Mouse (Mus musculus) bone marrow, adult 2 months (tissue): ENCODE data around the gene Prelid1.

ENCODE experiments used
- CTCF ChIP-seq: fragments of 200-500 bp; IDR thresholded peaks from 2 replicates; pipeline ENCODE4 v1.5.1; 2011; ENCODE audit warnings: low read length, control low read depth; ENCODE audit not compliant: control insufficient read depth, insufficient read depth
- POLR2A ChIP-seq: fragments of 200-500 bp; IDR thresholded peaks from 2 replicates; pipeline ENCODE4 v1.6.1; 2011; ENCODE audit warnings: low read depth, mild to moderate bottlenecking, control low read depth, low read length, borderline replicate concordance; ENCODE audit not compliant: control insufficient read depth

DNA sequence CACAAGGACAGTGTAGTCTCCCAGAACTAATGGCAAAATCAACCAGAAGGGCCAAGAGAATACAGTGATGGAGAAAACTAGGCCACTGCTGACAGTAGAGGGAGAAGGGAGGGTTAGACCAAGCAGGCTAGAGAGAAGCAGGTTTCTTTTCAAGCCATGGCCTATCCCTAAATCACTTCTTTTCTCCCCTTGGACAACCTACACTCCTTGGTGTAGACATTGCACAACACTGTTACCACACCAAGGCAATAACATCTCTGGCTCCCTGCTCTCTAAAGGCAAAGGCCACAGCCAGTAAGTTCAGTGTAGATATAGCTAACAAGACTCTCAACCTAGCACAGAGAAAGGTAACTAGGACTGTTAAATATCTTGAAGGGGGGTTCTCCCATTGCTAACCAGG, 40.8 kb downstream of the Prelid1 start:
- TF ChIP-seq POLR2A: no peak
- no peak for TF ChIP-seq CTCF
